Mouse (Mus musculus): ENCODE measurements around the gene Rab8a.

- TF ChIP-seq CTCF (IDR thresholded peaks at IDR 0.05; ENCODE audit: low read depth) = no peak
- TF ChIP-seq EP300 (IDR thresholded peaks at IDR 0.05; ENCODE audit: low read depth) = no peak
These were observed 37.0 kb downstream of the Rab8a start for GRCm38 (mm10) chr8:72197997-72198396.

Measured in heart, postnatal 0 days (tissue).